Mouse (Mus musculus): ENCODE results near the gene Mutyh. TPM values are rescaled to one million over a fixed set of nuclear protein-coding genes. Genes with fewer than 3 reads are reported as not detected.

Mutyh gene
- polyA plus RNA-seq, 1 experiment, result 4.9 TPM

DNA sequence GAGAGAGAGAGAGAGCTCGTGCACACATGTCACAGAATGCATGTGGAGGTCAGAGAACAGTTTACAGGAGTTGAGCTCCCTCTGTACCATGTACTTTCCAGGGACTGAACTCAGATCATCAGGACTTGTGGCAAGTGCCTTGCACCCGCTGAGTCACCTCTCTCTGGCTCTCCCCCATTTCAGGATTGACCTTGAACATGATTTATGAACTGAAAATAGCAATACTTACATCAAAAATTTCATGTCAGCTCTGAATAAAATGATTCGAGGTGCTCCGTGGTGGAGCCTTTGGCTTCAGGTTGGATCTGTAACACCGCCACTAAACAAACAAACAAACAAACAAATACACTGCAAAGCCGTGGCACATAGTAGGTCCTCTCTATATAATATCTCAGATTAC lies 33.3 kb downstream of the Mutyh start:
- Histone ChIP-seq H3K4me3 (ENCODE audit: insufficient read depth, low read length) (no peak overlapping the region), H3K27ac (ENCODE audit: insufficient read depth, low read depth, low read length) (no peak overlapping the region), H3K4me1 (ENCODE audit: control insufficient read depth, insufficient read depth, low read length) (no peaks in the 10 kb centered on the region)
- TF ChIP-seq POLR2A (IDR thresholded peaks at IDR 0.05; ENCODE audit: borderline replicate concordance, low read depth, low read length) (no peak), CTCF (IDR thresholded peaks at IDR 0.05; ENCODE audit: low read depth, low read length) (no peak)

DNA sequence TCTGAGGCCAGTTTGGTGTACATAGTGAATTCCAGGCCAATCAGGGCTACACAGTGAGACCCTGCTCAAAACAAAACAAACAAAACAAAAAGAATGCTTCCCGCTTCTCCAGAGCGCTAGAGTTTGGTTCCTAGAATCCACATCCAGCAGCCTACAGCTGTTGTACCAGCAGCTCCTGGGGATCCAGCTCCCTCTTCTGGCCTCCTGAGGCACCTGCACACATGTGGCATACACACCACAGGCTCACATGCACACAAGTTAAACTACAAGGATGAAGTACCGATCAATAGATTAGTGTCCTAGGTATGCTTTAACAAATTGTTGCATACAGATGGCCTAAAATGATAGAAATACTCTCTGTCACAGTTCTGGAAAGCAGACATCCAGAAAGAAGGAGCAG lies 36.8 kb downstream of the Mutyh start:
- H3K4me3 ChIP-seq (ENCODE audit: insufficient read depth, low read length), result no peak overlapping the region
- TF ChIP-seq POLR2A (IDR thresholded peaks at IDR 0.05; ENCODE audit: borderline replicate concordance, low read depth, low read length) (no peak), CTCF (IDR thresholded peaks at IDR 0.05; ENCODE audit: low read depth, low read length) (no peak)
- H3K4me1 ChIP-seq (ENCODE audit: control insufficient read depth, insufficient read depth, low read length), result no peaks in the 10 kb centered on the region
- no peak overlapping the region for H3K27ac ChIP-seq (ENCODE audit: insufficient read depth, low read depth, low read length)

DNA sequence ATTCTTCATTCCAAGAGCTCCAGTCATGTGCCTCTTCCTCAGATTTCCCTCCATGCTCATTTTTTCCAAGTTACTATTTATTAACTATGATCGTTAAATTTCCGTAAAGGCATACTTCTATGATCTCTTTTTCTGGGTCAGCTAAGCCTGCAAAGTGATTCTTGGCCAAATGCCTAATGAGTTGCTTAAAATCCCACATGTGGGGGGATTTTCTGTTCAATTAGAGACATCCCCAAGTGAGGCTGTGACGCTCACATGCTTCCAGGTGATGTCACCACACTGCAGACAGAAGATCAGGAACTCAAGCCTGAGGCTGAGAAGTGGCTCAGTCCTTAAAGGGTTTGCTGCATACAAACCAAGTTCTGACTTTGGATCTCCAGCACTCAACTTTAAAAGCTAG lies 42.4 kb downstream of the Mutyh start:
- no peak for TF ChIP-seq POLR2A (IDR thresholded peaks at IDR 0.05; ENCODE audit: borderline replicate concordance, low read depth, low read length)
- TF ChIP-seq CTCF (IDR thresholded peaks at IDR 0.05; ENCODE audit: low read depth, low read length), result no peak
- no peak overlapping the region for H3K27ac ChIP-seq (ENCODE audit: insufficient read depth, low read depth, low read length)
- no peaks in the 10 kb centered on the region for H3K4me1 ChIP-seq (ENCODE audit: control insufficient read depth, insufficient read depth, low read length)
- no peak overlapping the region for H3K4me3 ChIP-seq (ENCODE audit: insufficient read depth, low read length)

DNA sequence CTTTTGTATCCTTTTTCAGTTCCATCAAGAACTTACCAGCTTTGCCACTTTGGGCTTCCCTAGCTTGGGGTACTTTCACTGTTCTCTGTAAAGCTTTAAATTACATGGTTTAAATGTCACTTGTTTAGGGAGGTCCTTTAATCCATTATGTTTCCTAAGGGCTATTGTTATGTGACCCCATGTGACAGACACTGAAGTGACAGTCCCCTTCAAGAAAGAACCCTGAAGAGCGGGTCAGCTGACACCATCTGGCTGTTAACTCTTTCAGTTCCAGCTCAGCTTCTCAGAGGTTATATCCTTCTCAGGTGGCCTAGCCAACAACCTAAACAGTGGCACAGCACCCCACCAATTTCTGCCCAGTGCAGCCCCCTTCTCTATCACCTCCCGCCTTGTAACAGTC lies 46.8 kb downstream of the Mutyh start:
- no peak for TF ChIP-seq POLR2A (IDR thresholded peaks at IDR 0.05; ENCODE audit: borderline replicate concordance, low read depth, low read length)
- TF ChIP-seq CTCF (IDR thresholded peaks at IDR 0.05; ENCODE audit: low read depth, low read length), result no peak
- Histone ChIP-seq H3K4me3 (ENCODE audit: insufficient read depth, low read length) (no peak overlapping the region), H3K4me1 (ENCODE audit: control insufficient read depth, insufficient read depth, low read length) (no peaks in the 10 kb centered on the region), H3K27ac (ENCODE audit: insufficient read depth, low read depth, low read length) (no peak overlapping the region)

DNA sequence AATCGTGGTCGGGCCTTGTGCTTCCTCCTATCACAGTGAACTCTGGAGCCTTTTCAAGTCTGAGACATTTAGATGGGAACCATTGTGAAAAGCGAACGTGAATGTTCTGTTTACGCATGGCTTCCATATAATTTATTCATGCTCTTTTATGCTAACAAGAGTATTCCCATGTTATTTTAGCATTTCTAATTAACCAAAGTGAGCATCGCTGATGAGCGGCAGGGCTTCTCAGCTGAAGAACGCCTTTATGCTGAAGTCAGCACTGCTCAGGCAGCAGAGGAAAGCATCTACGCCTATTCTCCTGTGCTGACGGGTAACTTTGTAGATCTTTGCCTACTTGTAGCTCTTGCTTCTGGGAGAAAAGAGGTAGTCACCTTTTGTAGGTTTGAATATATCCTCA lies 49.7 kb downstream of the Mutyh start:
- TF ChIP-seq POLR2A (IDR thresholded peaks at IDR 0.05; ENCODE audit: borderline replicate concordance, low read depth, low read length) (no peak), CTCF (IDR thresholded peaks at IDR 0.05; ENCODE audit: low read depth, low read length) (no peak)
- Histone ChIP-seq H3K4me3 (ENCODE audit: insufficient read depth, low read length) (no peak overlapping the region), H3K27ac (ENCODE audit: insufficient read depth, low read depth, low read length) (no peak overlapping the region), H3K4me1 (ENCODE audit: control insufficient read depth, insufficient read depth, low read length) (no peaks in the 10 kb centered on the region)

DNA sequence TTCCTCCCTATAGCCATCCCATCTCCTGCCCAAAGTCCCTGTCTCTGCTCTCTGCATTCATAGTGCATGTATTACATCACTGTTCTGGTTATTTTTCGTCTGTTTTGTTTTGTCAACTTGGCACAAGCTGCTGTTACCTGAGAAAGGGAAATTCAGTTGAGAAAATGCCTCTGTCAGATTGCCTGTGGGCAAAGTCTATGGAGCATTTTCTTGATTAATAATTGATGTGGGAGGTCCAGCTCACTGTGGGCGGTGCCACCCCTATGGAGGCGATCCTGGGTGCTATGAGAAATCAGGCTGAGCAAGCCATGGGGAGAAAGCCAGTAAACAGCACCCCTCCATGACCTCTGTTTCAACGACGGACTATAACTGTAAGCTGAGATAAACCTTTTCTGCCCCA lies 52.2 kb downstream of the Mutyh start:
- no peak overlapping the region for H3K27ac ChIP-seq (ENCODE audit: insufficient read depth, low read depth, low read length)
- H3K4me3 ChIP-seq (ENCODE audit: insufficient read depth, low read length), result no peak overlapping the region
- no peak for TF ChIP-seq POLR2A (IDR thresholded peaks at IDR 0.05; ENCODE audit: borderline replicate concordance, low read depth, low read length)
- TF ChIP-seq CTCF (IDR thresholded peaks at IDR 0.05; ENCODE audit: low read depth, low read length), result no peak
- H3K4me1 ChIP-seq (ENCODE audit: control insufficient read depth, insufficient read depth, low read length), result no peaks in the 10 kb centered on the region

DNA sequence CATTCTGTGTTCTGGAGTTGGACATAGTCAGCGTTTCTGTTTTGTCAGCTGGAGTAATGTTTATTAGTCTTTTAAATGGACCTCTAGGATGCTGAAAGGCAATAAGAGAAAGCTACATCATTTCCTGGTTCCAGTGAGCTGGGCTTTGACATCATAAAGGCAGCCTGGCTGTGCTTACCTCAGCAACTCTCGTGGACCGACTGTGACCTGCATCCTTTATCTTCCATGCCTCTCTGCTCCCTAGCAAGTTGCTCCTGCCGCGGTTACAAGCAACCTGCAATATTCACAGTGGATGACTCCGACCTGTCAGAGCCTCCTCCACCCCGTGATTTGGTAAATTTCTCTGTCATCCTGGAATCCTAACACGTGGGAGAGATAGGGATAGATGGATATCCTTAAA lies 54.5 kb downstream of the Mutyh start:
- TF ChIP-seq POLR2A (IDR thresholded peaks at IDR 0.05; ENCODE audit: borderline replicate concordance, low read depth, low read length), result no peak
- TF ChIP-seq CTCF (IDR thresholded peaks at IDR 0.05; ENCODE audit: low read depth, low read length), result no peak
- Histone ChIP-seq H3K4me3 (ENCODE audit: insufficient read depth, low read length) (no peak overlapping the region), H3K4me1 (ENCODE audit: control insufficient read depth, insufficient read depth, low read length) (no peaks in the 10 kb centered on the region), H3K27ac (ENCODE audit: insufficient read depth, low read depth, low read length) (no peak overlapping the region)

Other genes starting within 250 kb of the Mutyh start
- gene Ccdc17, start 211.1 kb upstream of the Mutyh start, polyA plus RNA-seq (2012; ENCODE audit: insufficient read depth, insufficient read length, missing spikeins), result 5.5 and 6.0 TPM in 2 replicates
- gene Nasp, start 179.8 kb upstream of the Mutyh start, polyA plus RNA-seq (2012; ENCODE audit: insufficient read depth, insufficient read length, missing spikeins), result 44.2 and 48.6 TPM in 2 replicates
- gene Akr1a1, start 156.0 kb upstream of the Mutyh start, polyA plus RNA-seq (2012; ENCODE audit: insufficient read depth, insufficient read length, missing spikeins), result 1,749 and 1,754 TPM in 2 replicates
- 2,298 and 2,420 TPM in 2 replicates for gene Prdx1, start 122.2 kb upstream of the Mutyh start, polyA plus RNA-seq (2012; ENCODE audit: insufficient read depth, insufficient read length, missing spikeins)
- gene Mmachc, start 99.3 kb upstream of the Mutyh start, polyA plus RNA-seq (2012; ENCODE audit: insufficient read depth, insufficient read length, missing spikeins), result 3.6 and 4.5 TPM in 2 replicates
- gene Ccdc163, start 99.2 kb upstream of the Mutyh start, polyA plus RNA-seq (2012; ENCODE audit: insufficient read depth, insufficient read length, missing spikeins), result 54.8 and 71.5 TPM in 2 replicates
- 13.2 and 15.2 TPM in 2 replicates for gene Tesk2, start 86.8 kb upstream of the Mutyh start, polyA plus RNA-seq (2012; ENCODE audit: insufficient read depth, insufficient read length, missing spikeins)
- 15.7 and 20.6 TPM in 2 replicates for gene Toe1, start 83 bp upstream of the Mutyh start, polyA plus RNA-seq (2012; ENCODE audit: insufficient read depth, insufficient read length, missing spikeins)
- not detected in 2 replicates for gene Hpdl, start 14.0 kb downstream of the Mutyh start, polyA plus RNA-seq (2012; ENCODE audit: insufficient read depth, insufficient read length, missing spikeins)
- gene Zswim5, start 69.7 kb downstream of the Mutyh start, polyA plus RNA-seq (2012; ENCODE audit: insufficient read depth, insufficient read length, missing spikeins), result not detected in 2 replicates
- 45.5 and 56.5 TPM in 2 replicates for gene Urod, start 186.7 kb downstream of the Mutyh start, polyA plus RNA-seq (2012; ENCODE audit: insufficient read depth, insufficient read length, missing spikeins)
- gene Hectd3, start 187.6 kb downstream of the Mutyh start, polyA plus RNA-seq (2012; ENCODE audit: insufficient read depth, insufficient read length, missing spikeins), result 24.5 and 26.8 TPM in 2 replicates
- gene Eif2b3, start 211.7 kb downstream of the Mutyh start, polyA plus RNA-seq (2012; ENCODE audit: insufficient read depth, insufficient read length, missing spikeins), result 8.1 and 8.5 TPM in 2 replicates